Mouse (Mus musculus) lung, postnatal 36 days (tissue): Measurements from ENCODE around the gene Pard6b.
A peak's percentile ranks its signal among the peaks of the same experiment; 100 is the strongest.

Experiments used
- DNase-seq: peaks from one replicate; pipeline ENCODE4 v3.0.0; 2022; ENCODE audit warnings: mixed read lengths

The Pard6b gene

GRCm38 (mm10) chr2:168063712-168064111 is 17.1 kb upstream of the Pard6b start:
- no peak for DNase-seq

DNA sequence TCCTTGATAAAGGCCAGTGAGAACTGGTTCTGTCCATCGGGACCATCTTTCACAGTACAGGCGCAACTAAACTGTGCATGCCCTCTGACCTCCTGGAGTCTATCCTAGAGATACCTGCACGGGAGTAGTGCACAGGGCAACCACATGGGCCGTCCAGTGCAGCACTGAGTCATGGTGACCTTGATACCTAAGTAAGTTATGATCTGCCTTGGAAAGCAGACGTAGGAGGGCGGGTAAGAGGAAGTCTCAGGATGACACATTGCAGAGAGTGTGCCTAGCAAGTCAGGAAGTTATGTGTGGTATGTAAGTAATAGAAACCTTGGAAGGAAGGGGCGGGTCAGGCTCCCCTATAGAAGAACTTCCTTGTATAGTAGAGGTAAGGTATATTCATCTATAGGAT is 15.3 kb upstream of the Pard6b start:
- DNase-seq: no peak

- peak; percentile 47 for DNase-seq
These were observed 14.0 kb upstream of the Pard6b start for GRCm38 (mm10) chr2:168066783-168067182.

- no peak for DNase-seq
These were observed 10.4 kb upstream of the Pard6b start for GRCm38 (mm10) chr2:168070425-168070824.

- peak; percentile 67 for DNase-seq
These were observed 8.2 kb upstream of the Pard6b start for GRCm38 (mm10) chr2:168072436-168073131.

- no peak for DNase-seq
These were observed 7.1 kb upstream of the Pard6b start for GRCm38 (mm10) chr2:168073722-168074121.

GRCm38 (mm10) chr2:168074457-168074856 is 6.3 kb upstream of the Pard6b start:
- DNase-seq: no peak

- peak; percentile 44 for DNase-seq
These were observed 3.8 kb upstream of the Pard6b start for GRCm38 (mm10) chr2:168076840-168077576.

GRCm38 (mm10) chr2:168078107-168078830 is 2.5 kb upstream of the Pard6b start:
- DNase-seq: peak; percentile 93

- DNase-seq: no peak
These were observed 612 bp downstream of the Pard6b start for GRCm38 (mm10) chr2:168081299-168081932.

- DNase-seq: no peak
These were observed 1.1 kb downstream of the Pard6b start for GRCm38 (mm10) chr2:168081933-168082306.

DNA sequence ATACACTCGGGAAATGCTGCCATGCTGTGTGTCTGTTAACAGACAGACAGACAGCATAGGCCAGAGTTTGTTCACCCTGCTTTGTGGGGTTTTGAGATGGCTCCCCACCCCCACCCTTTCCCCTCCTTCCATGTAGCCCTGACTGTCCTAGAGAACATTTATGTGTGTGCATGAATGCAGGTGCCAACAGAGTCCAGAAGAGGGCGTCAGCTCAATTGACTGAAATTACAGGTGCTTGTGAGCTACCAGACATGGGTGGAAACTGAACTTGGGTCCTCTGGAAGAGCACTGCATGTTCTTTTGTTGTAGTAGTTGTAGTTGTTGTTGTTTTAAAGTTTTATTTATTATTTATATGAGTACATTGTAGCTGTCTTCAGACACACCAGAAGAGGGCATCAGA is 2.8 kb downstream of the Pard6b start:
- no peak for DNase-seq

DNA sequence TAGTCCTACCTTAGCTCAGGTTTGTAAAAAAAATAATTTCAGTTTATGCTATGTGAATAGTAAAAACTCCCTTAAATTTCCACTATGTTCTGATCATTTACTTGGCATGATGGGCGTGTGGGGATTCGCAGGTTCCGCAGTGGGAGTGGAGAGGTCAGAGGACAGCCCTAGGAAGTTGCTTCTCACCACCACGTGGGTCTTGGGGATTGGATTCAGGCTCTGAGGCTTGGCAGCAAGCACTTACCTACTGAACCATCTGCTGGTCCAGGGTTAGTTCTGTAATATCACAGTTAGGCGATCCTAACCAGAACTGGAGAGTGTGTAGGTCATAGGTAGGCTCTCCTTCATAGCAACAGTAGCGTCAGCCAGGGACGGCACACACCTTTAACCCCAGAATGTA is 3.4 kb downstream of the Pard6b start:
- no peak for DNase-seq

DNA sequence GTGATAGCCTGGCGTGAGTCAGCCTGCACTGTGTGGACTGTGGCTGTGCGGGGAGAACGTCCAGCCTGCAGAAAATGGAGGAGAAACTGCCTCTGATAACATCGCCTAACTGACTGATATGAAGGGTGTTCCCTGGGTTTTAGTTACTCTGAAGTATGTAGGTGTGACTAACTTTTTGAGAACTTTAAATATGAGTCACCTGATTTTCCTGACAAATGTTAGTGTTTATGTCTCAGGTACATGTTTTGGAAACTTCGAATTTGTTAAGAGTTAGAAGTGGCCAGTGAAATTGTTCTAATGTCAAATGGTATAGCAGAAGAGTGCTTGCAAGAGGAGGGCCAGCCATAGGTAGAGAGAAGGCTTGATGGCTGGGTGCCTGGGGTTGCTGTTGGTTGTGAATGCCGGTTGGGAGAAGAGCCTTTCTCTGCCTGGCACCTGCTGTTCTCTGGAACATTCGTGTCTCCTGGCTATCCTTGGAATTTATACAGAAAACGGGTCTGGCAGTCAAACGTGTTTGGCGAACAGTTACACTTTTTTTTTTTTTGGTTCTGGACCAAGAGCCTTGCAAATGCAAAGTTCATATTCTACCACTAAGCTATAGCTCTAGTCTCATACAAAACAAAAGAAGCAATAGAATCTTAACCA is 4.9 kb downstream of the Pard6b start:
- DNase-seq: no peak

DNA sequence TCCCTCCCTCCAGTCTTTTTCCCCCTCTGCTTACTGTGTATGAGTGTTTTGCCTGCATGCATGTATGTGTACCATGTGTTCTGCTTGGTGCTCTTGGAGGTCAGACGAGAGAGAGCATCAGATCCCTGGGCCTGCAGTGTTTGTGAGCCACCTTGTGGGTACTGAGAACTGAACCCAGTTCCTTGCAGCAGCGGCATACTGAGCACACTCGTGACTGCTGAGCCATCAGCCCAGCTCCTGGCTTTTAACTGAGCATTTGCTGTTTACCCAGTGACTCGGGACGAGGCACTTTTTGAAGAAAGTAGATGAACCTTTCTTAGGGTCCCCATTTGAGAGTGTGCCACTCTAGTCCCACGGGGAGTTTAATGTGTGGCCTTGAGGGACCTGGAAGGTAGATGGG is 5.5 kb downstream of the Pard6b start:
- DNase-seq: no peak

DNA sequence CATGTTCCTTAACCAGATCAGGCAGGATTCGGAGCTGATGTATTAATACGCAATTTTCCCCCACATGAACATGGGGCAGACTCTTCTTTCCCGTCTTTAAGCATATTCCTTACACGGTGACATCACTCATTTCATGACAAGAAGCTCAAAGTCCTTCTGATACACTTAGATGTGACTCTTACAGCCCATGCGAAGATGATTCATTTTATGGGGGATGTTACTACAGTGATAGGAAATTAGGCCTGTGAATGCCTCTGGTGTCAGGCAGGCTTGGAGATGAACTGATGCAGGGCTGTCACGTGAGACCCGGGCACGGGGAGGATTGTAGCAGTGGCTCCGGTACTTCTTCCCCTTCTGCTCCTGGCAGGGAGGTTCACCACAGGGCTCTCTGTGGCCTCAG is 6.0 kb downstream of the Pard6b start:
- DNase-seq: no peak

DNA sequence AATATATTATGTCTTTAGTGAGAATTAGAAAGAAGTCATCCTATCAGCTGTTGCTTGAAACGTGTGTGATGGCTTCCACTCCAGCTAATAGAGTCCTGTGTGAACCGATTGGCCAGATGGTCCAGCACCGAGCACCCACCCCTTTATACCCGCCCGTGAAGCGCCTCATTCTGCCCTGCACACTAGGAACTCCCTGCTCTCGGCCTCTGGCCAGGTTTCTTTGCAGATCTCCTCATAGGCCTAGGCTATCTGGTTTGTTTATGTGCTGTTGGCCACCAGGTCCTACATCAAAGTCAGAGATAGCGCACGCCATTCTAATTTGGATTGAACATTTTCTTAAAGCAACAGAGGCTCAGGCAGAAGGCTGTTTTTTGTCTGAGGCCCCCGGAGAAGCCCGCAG is 10.8 kb downstream of the Pard6b start:
- DNase-seq: no peak

GRCm38 (mm10) chr2:168093077-168093476 is 12.3 kb downstream of the Pard6b start:
- DNase-seq: no peak

DNA sequence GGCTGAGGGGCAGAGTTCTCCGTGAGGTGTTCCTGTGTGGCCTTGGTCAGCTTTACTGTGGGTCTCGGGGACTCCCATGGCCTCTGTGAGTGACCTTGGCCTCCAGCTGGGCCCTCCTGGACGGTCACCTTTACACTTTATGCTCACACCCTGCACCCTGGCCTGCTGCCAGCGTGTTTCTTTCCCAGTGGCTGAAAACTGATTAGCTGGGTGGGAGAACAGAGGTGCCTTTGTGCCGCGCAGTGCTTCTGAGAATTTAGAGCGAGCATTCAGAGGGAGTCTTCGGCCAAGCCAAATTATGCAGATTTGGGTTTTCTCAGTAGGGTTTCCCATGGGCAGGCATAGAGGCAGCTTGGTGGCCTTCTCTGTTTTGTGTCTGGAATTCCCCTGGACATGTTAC is 14.3 kb downstream of the Pard6b start:
- DNase-seq: no peak

GRCm38 (mm10) chr2:168096487-168096886 is 15.7 kb downstream of the Pard6b start:
- DNase-seq: no peak

DNA sequence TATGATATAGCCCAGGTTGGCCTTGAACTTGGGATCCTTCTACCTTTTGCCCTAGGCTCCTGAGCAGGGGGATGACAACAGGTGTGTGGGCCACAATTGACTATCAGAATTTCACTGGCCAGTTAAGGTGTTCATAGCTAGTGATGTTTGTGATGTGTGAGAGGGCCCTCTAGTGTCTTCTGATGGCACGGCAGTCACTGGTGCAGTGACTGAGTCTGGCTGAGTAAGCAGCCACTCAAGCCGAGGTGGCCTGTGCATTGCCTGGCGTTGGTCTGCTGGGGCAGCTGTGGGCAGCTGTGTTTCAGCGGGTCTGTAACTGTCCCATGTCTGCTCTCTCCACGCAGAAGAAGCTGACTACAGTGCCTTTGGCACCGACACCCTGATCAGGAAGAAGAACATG is 17.2 kb downstream of the Pard6b start:
- DNase-seq: peak; percentile 88

GRCm38 (mm10) chr2:168100008-168100407 is 19.2 kb downstream of the Pard6b start:
- DNase-seq: no peak

DNA sequence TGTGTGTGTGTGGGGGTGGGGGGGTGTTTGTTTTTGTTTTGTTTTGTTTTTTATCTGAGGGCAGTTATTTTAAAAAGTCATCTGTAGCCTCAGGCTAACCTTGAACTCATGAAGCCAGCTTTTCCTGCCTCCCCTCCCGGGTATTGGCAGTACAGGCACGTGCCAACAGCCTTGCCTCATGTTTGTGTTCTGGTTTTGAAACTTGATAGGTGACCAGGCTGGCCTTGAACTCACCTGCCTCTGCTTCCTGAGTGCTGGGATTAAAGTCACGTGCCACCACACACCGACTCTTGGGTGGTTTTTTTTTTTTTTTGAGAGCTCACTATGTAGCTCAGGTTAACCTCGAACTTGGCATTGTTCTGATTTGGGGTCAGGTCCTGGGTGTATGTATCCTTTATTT is 21.0 kb downstream of the Pard6b start:
- DNase-seq: no peak
